Mouse (Mus musculus) stomach, postnatal 0 days (tissue): Measurements from ENCODE around the gene Dffa. TPM values are rescaled to one million over a fixed set of nuclear protein-coding genes. Genes with fewer than 3 reads are reported as not detected.
"Not testable (repeated sequence)": the region's sequence is repeated elsewhere in the genome, so short reads cannot be mapped to it uniquely, and the experiment has no call there.

Source experiments
- ATAC-seq: fragments of 200-750 bp; cut with Nextera tagmentation; 2 replicates; pipeline ENCODE4 v1.8.0; 2017; ENCODE audit not compliant: low FRiP score, low TSS enrichment
- DNase-seq: peaks from one replicate; pipeline ENCODE4 v3.0.0-alpha.2; 2016; ENCODE audit warnings: low spot score
- H3K27ac ChIP-seq: fragments of 300-500 bp; sonication (generic); replicated peaks from 2 replicates; pipeline ENCODE4 v1.5.1; 2014; ENCODE audit warnings: mild to moderate bottlenecking, control low read depth
- H3K27me3 ChIP-seq: fragments of 300-500 bp; sonication (generic); 2 replicates; pipeline ENCODE4 v1.6.1; 2014; ENCODE audit warnings: low read length; ENCODE audit not compliant: control insufficient read depth, insufficient read depth
- H3K36me3 ChIP-seq: fragments of 300-500 bp; sonication (generic); 2 replicates; pipeline ENCODE4 v1.6.1; 2014; ENCODE audit warnings: low read length, mixed read lengths; ENCODE audit not compliant: control insufficient read depth, insufficient read depth
- H3K4me1 ChIP-seq: fragments of 300-500 bp; sonication (generic); replicated peaks from 2 replicates; pipeline ENCODE4 v1.6.1; 2014; ENCODE audit warnings: antibody characterized with exemption; ENCODE audit not compliant: control insufficient read depth, insufficient read depth
- H3K4me2 ChIP-seq: fragments of 300-500 bp; sonication (generic); replicated peaks from 2 replicates; pipeline ENCODE4 v1.6.1; 2014; ENCODE audit warnings: low read depth, mild to moderate bottlenecking, control low read depth, moderate library complexity
- H3K4me3 ChIP-seq: fragments of 300-500 bp; sonication (generic); 2 replicates; pipeline ENCODE4 v1.5.1; 2014; ENCODE audit warnings: low read depth, low read length, control low read depth
- H3K9ac ChIP-seq: fragments of 300-500 bp; sonication (generic); 2 replicates; pipeline ENCODE4 v1.6.1; 2014; ENCODE audit warnings: mild to moderate bottlenecking, low read length, control low read depth, mixed read lengths
- H3K9me3 ChIP-seq: fragments of 300-500 bp; sonication (generic); 2 replicates; pipeline ENCODE4 v1.6.1; 2016; ENCODE audit warnings: low read length; ENCODE audit not compliant: control insufficient read depth
- CTCF ChIP-seq: IDR thresholded peaks from 2 replicates; pipeline ENCODE4 v1.5.1; 2016; ENCODE audit warnings: antibody characterized with exemption, low read depth, mild to moderate bottlenecking, moderate library complexity
- EP300 ChIP-seq: optimal IDR thresholded peaks from 2 replicates; pipeline ENCODE3; 2016; ENCODE audit warnings: antibody characterized with exemption
- WGBS: fragments of 180-500 bp; shearing (Covaris S2); extraction: QIAGEN DNeasy Blood & Tissue Kit; methylation state at CpG from one replicate; pipeline ENCODE4 v1.1.7; 2014; 5-methylcytosine and 5-hydroxymethylcytosine counted together
- polyA plus RNA-seq: library from polyadenylated mRNA; unstranded; fragments of >200 nt; fragmentation: Nextera tagmentation; extraction: Ambion mirVana; gene quantifications from 2 replicates; pipeline ENCODE4 v1.2.1, GENCODE M21; 2015

Gene Dffa
- polyA plus RNA-seq, 1 experiment from 2014 or later = 20.1 TPM

DNA sequence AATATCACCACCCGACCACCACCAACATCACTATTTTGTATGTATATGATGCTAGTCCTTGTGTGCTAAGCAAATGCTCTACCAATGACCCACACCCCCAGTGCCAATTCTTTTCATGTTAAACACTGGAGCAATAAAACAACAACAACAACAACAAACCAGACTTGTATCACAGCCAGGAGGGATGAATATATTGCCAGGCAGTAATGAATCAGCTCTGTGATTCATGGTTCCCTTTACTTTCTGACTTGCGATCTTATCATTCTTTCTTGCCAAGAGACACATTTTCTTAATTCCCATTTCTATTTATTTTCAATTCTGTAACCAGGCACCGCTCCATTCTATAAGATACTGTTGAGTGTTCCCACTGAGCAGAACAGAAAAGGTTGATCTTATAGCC is 2.5 kb upstream of the Dffa start:
- DNase-seq (no peak), ATAC-seq (no peak)
- no peak overlapping the region for H3K27ac ChIP-seq
- H3K36me3 ChIP-seq = no peaks in the 10 kb centered on the region
- WGBS = 66% methylated on average over 3 of the region's 3 CpGs
- peaks cover 12% of the 10 kb centered on the region for H3K4me1 ChIP-seq
- H3K4me2 ChIP-seq = no peak overlapping the region
- TF ChIP-seq CTCF = no peak
- no peak for TF ChIP-seq EP300
- H3K4me3 ChIP-seq = no peak overlapping the region
- H3K9ac ChIP-seq = no peak overlapping the region
- H3K27me3 ChIP-seq = no peaks in the 10 kb centered on the region
- no peaks in the 10 kb centered on the region for H3K9me3 ChIP-seq

DNA sequence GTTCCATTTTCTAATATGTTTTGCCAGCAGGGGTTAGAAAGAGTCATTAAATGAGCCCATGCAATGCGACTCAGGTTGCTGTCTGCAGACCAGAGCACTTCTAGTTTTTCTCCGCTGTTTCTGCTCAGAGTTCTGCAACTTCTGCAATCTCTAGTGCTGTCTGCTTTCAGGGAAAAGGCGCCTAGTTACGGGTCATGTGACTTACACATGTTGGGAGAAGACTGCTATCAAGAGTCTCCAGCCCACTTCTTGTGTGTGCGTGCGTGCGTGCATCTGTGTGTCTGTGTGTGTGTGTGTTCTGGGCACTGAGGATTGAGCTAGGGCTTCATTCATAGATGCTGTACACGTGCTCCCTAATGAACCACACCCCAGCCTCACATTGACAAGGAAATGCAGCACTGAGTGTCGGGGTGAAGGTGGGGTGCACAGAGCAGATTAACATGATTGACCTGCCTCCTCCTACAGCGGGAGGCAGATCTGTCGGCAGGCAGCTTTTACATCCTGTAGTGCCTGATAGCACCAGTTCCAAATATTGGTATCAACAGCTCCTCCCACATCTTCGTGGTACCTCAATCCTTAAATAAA is 16.1 kb downstream of the Dffa start:
- not testable (repeated sequence) for H3K27me3 ChIP-seq, H3K9me3 ChIP-seq, H3K4me2 ChIP-seq, H3K4me1 ChIP-seq, DNase-seq, H3K9ac ChIP-seq, H3K36me3 ChIP-seq, H3K4me3 ChIP-seq, H3K27ac ChIP-seq
- 75% methylated on average over 12 of the region's 12 CpGs for WGBS
- peak; percentile 47; the same call in 1 of the 2 replicates for ATAC-seq

DNA sequence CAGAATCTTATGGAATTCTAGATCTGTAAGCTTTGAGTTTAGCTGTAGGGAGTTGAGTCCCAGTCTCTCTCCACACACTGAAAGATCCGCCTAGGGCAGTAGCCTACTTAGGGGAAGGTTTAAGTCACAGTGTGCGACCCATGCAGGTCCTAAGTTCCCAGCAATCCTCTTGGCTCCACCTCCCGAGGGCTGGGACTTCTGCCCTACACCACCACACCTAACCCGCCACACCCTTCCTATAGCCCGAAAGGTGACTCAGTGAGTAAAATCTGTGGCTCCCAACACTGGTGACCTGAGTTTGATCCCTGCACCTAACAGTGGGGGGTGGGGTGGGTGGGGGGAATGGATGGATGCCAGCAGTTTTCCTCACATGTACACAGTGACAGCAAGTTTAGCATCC is 19.5 kb downstream of the Dffa start:
- H3K36me3 ChIP-seq = no peaks in the 10 kb centered on the region
- no peak overlapping the region for H3K4me2 ChIP-seq
- no peak overlapping the region for H3K4me3 ChIP-seq
- H3K9ac ChIP-seq = no peak overlapping the region
- DNase-seq = peak; percentile 77
- no peak overlapping the region for H3K27ac ChIP-seq
- 45% methylated on average over 5 of the region's 5 CpGs for WGBS
- ATAC-seq = peak; percentile 84
- H3K27me3 ChIP-seq = no peaks in the 10 kb centered on the region
- no peaks in the 10 kb centered on the region for H3K9me3 ChIP-seq
- no peak for TF ChIP-seq CTCF
- no peak for TF ChIP-seq EP300
- H3K4me1 ChIP-seq = no peaks in the 10 kb centered on the region

DNA sequence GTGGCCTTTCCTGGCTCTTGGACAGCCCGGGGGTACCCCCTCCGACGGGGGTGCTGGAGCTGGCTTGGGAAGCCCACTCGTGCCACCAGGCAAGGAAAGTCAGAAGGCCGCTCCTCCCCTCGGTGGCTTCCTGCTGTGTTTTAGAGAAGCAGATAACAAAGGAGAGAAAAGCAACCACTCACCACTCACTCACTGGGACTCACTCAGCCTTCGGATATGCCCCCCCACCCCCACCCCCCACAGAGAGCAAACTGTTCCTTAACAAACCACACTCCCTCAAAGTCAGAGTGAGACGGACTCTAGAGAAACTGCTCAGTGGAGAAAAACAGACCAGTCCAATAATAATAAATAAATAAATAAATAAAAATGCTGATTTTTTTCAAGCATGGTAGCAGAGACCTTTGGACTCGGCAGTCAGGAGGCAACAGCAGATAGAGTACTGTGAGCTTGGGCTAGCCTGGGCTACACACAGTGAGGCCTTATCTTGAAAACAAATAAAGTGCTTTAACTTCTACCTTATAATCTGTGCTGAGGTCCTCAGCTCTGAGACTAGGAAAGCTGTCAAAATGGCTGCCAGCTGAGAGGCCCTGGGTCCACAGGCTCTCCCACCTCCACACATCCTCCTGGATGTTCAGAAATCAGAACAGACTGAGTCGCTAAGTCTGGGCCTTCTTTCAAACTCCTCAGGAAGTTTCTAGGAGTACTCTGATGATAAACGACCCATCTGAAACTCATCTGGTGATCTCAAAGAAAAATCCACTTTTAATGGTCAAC is 21.6 kb downstream of the Dffa start:
- TF ChIP-seq EP300 = no peak
- TF ChIP-seq CTCF = no peak

DNA sequence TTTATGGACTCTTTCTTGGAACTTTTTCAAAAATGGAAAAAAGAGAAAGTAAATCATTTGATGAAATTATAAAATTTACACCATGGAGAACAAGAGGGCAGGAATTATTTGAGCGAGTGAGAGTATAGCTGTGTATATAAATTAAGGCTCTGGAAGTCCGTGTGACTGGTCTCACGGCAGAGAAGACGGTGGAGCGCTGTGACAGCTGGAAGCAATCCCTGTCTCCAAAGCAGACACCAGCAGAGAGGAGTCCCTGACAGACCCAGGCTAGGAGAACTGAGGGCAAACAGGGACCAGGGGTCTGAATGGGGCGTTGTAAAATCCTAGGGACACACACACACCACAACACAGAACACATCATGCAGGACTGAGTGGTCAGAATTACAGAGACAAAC is 22.2 kb downstream of the Dffa start:
- Histone ChIP-seq H3K36me3 (no peaks in the 10 kb centered on the region; the same call in 1 of the 2 replicates), H3K27ac (no peak overlapping the region), H3K9me3 (no peaks in the 10 kb centered on the region), H3K4me3 (no peak overlapping the region), H3K9ac (no peak overlapping the region), H3K4me1 (no peaks in the 10 kb centered on the region), H3K4me2 (no peak overlapping the region), H3K27me3 (no peaks in the 10 kb centered on the region)
- WGBS = 59% methylated on average over 6 of the region's 6 CpGs
- DNase-seq (no peak), ATAC-seq (no peak)
- no peak for TF ChIP-seq CTCF
- no peak for TF ChIP-seq EP300

More for the DNA sequence above, 21.6 kb downstream of the Dffa start:
- Histone ChIP-seq H3K36me3 (no peaks in the 10 kb centered on the region), H3K27me3 (no peaks in the 10 kb centered on the region), H3K4me2 (no peak overlapping the region), H3K4me3 (no peak overlapping the region), H3K4me1 (no peaks in the 10 kb centered on the region), H3K9ac (no peak overlapping the region), H3K27ac (no peak overlapping the region), H3K9me3 (no peaks in the 10 kb centered on the region)
- 69% methylated on average over 11 of the region's 11 CpGs for WGBS
- ATAC-seq = no peak
- DNase-seq = no peak

DNA sequence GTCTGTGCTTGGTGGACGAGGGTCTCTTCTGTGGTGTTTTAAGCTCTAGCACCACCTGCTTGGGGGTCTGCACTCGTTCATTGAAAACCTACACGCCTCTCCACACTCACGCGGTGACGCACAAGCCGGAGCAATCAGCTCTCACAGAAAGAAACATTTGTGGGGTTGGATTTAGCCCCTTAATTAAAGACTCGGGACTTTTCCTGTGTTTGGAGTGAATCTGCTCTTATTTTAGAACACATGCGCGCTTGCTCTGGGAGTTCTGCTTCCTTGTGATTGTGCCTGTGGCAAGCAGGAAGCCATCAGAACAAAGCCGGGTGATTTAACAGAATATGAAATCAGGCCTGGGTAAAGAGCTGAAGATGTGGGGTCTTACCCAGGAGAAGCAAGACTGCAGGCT is 22.7 kb downstream of the Dffa start, which contains the start of gene Cort:
Cort (minus strand) TSS at position 101 of the 400 bp plus-strand sequence.
- Histone ChIP-seq H3K9ac (no peak within 1 kb of the TSS), H3K36me3 (no peaks in the 10 kb centered on the region; the same call in 1 of the 2 replicates), H3K4me2 (no peak within 1 kb of the TSS), H3K27ac (no peak within 1 kb of the TSS), H3K4me3 (no peak within 1 kb of the TSS), H3K4me1 (no peaks in the 10 kb centered on the region), H3K27me3 (no peaks in the 10 kb centered on the region), H3K9me3 (no peaks in the 10 kb centered on the region)
- TF ChIP-seq EP300 = no peak
- 81% methylated on average over 11 of the region's 11 CpGs for WGBS
- DNase-seq = no peak
- ATAC-seq = no peak
